Mouse (Mus musculus) CH12.LX (cell line): ENCODE data around the gene Sult6b2. TPM values are rescaled to one million over a fixed set of nuclear protein-coding genes. Genes with fewer than 3 reads are reported as not detected.

ENCODE experiments used
- DNase-seq: peaks from one replicate; pipeline ENCODE4 v3.0.0-alpha.2; 2013; ENCODE audit errors: extremely low read depth
- H3K27ac ChIP-seq: 2 replicates; pipeline ENCODE4 v1.5.1; 2012; ENCODE audit warnings: low read depth, mild to moderate bottlenecking, control low read depth, moderate library complexity; ENCODE audit not compliant: insufficient read depth
- H3K27me3 ChIP-seq: replicated peaks from 2 replicates; pipeline ENCODE3; 2012; ENCODE audit warnings: inconsistent platforms
- H3K36me3 ChIP-seq, 2 experiments: replicated peaks in 1 of 2; 2 replicates each; pipeline versions ENCODE3 to v1.6.1; 2012; ENCODE audit warnings: inconsistent platforms in 1 of 2, low read length in 1 of 2, mild to moderate bottlenecking in 1 of 2, mixed read lengths in 1 of 2, moderate library complexity in 1 of 2; ENCODE audit not compliant: control insufficient read depth in 1 of 2, insufficient read depth in 1 of 2
- H3K4me1 ChIP-seq, 2 experiments: 2 replicates each; pipeline ENCODE4 v1.6.1; 2012; ENCODE audit warnings: inconsistent platforms in 1 of 2, moderate library complexity in 1 of 2; ENCODE audit not compliant: insufficient read depth in 2 of 2, control insufficient read depth in 1 of 2
- H3K4me2 ChIP-seq: 2 replicates; pipeline ENCODE4 v1.6.1; 2012; ENCODE audit warnings: low read depth, mild to moderate bottlenecking, control low read depth; ENCODE audit not compliant: poor library complexity, insufficient read depth, severe bottlenecking
- H3K4me3 ChIP-seq, 3 experiments: fragments of 150-350 bp in 1 of 3; sonication (generic) in 1 of 3; replicated peaks in 1 of 3; 2 replicates each; pipeline versions ENCODE3 to v1.5.1; 2011 to 2012; ENCODE audit warnings: low read depth in 2 of 3, low read length in 2 of 3, mild to moderate bottlenecking in 2 of 3, moderate library complexity in 2 of 3, control low read depth in 1 of 3, improper control_type of control experiment in 1 of 3, inconsistent platforms in 1 of 3, mixed read lengths in 1 of 3; ENCODE audit not compliant: poor library complexity in 1 of 3
- H3K79me2 ChIP-seq: replicated peaks from 2 replicates; pipeline ENCODE4 v1.6.1; 2012; ENCODE audit warnings: mild to moderate bottlenecking, moderate library complexity; ENCODE audit not compliant: control insufficient read depth, poor library complexity, insufficient read depth, severe bottlenecking; ENCODE audit errors: extremely low read depth
- H3K9ac ChIP-seq: 2 replicates; pipeline ENCODE4 v1.6.1; 2012; ENCODE audit warnings: low read depth, mild to moderate bottlenecking, control low read depth, moderate library complexity; ENCODE audit not compliant: insufficient read depth
- H3K9me3 ChIP-seq: replicated peaks from 2 replicates; pipeline ENCODE3; 2012; ENCODE audit warnings: low read length, inconsistent platforms, mixed read lengths
- BHLHE40 ChIP-seq: IDR thresholded peaks from 2 replicates; pipeline ENCODE4 v1.6.1; 2011; ENCODE audit warnings: mild to moderate bottlenecking, low read depth, low read length, improper control_type of control experiment
- CHD1 ChIP-seq: IDR thresholded peaks from 2 replicates; pipeline ENCODE4 v1.6.1; 2012; ENCODE audit warnings: low read depth, low read length, improper control_type of control experiment, inconsistent platforms
- CHD2 ChIP-seq: IDR thresholded peaks from 2 replicates; pipeline ENCODE4 v1.6.1; 2011; ENCODE audit warnings: low read length, improper control_type of control experiment
- CTCF ChIP-seq, 2 experiments: IDR thresholded peaks in 1 of 2; conservative IDR thresholded peaks in 1 of 2; 2 replicates each; pipeline ENCODE4 v1.5.1; 2011 to 2012; ENCODE audit warnings: low read depth in 2 of 2, low read length in 2 of 2, improper control_type of control experiment in 1 of 2, inconsistent platforms in 1 of 2, mild to moderate bottlenecking in 1 of 2, moderate library complexity in 1 of 2
- E2F4 ChIP-seq: IDR thresholded peaks from 2 replicates; pipeline ENCODE4 v1.6.1; 2011; ENCODE audit warnings: low read depth, low read length, improper control_type of control experiment; ENCODE audit not compliant: insufficient replicate concordance
- ELF1 ChIP-seq: IDR thresholded peaks from 2 replicates; pipeline ENCODE4 v1.6.1; 2014; ENCODE audit warnings: low read depth, mild to moderate bottlenecking, inconsistent platforms, low read length, improper control_type of control experiment
- EP300 ChIP-seq: IDR thresholded peaks from 2 replicates; pipeline ENCODE4 v1.6.1; 2011; ENCODE audit warnings: low read length, improper control_type of control experiment
- HCFC1 ChIP-seq: IDR thresholded peaks from 2 replicates; pipeline ENCODE4 v1.6.1; 2012; ENCODE audit warnings: low read depth, mild to moderate bottlenecking, inconsistent platforms, low read length, improper control_type of control experiment
- JUN ChIP-seq: IDR thresholded peaks from 2 replicates; pipeline ENCODE4 v1.6.1; 2011; ENCODE audit warnings: low read depth, mild to moderate bottlenecking, low read length, improper control_type of control experiment, moderate library complexity; ENCODE audit not compliant: insufficient read depth
- JUND ChIP-seq: conservative IDR thresholded peaks from 2 replicates; pipeline ENCODE4 v1.6.1; 2011; ENCODE audit warnings: low read depth, low read length, improper control_type of control experiment
- MAFK ChIP-seq: IDR thresholded peaks from 2 replicates; pipeline ENCODE4 v1.6.1; 2011; ENCODE audit warnings: low read length, improper control_type of control experiment; ENCODE audit not compliant: insufficient replicate concordance
- MEF2A ChIP-seq: IDR thresholded peaks from 2 replicates; pipeline ENCODE4 v1.6.1; 2014; ENCODE audit warnings: low read depth, mild to moderate bottlenecking, inconsistent platforms, low read length, improper control_type of control experiment, borderline replicate concordance
- MXI1 ChIP-seq: IDR thresholded peaks from 2 replicates; pipeline ENCODE4 v1.6.1; 2011; ENCODE audit warnings: mild to moderate bottlenecking, low read depth, low read length, improper control_type of control experiment
- MYC ChIP-seq: IDR thresholded peaks from 2 replicates; pipeline ENCODE4 v1.6.1; 2011; ENCODE audit warnings: low read depth, mild to moderate bottlenecking, improper control_type of control experiment, low read length
- NELFE ChIP-seq: IDR thresholded peaks from 2 replicates; pipeline ENCODE4 v1.6.1; 2011; ENCODE audit warnings: low read depth, low read length, improper control_type of control experiment
- NRF1 ChIP-seq: IDR thresholded peaks from 2 replicates; pipeline ENCODE4 v1.6.1; 2014; ENCODE audit warnings: low read depth, mild to moderate bottlenecking, inconsistent platforms, low read length, improper control_type of control experiment, moderate library complexity
- POLR2AphosphoS2 ChIP-seq: IDR thresholded peaks from 2 replicates; pipeline ENCODE4 v1.6.1; 2011; ENCODE audit warnings: low read depth, low read length, improper control_type of control experiment
- RCOR1 ChIP-seq: conservative IDR thresholded peaks from 2 replicates; pipeline ENCODE4 v1.6.1; 2012; ENCODE audit warnings: low read depth, mild to moderate bottlenecking, inconsistent platforms, low read length, improper control_type of control experiment
- SIN3A ChIP-seq: IDR thresholded peaks from 2 replicates; pipeline ENCODE4 v1.6.1; 2012; ENCODE audit warnings: low read length, improper control_type of control experiment, inconsistent platforms
- SMC3 ChIP-seq: IDR thresholded peaks from 2 replicates; pipeline ENCODE4 v1.6.1; 2011; ENCODE audit warnings: low read depth, low read length, improper control_type of control experiment
- TBP ChIP-seq: conservative IDR thresholded peaks from 2 replicates; pipeline ENCODE4 v1.6.1; 2011; ENCODE audit warnings: low read depth, low read length, improper control_type of control experiment
- TCF12 ChIP-seq: IDR thresholded peaks from 2 replicates; pipeline ENCODE4 v1.6.1; 2014; ENCODE audit warnings: low read depth, mild to moderate bottlenecking, inconsistent platforms, low read length, improper control_type of control experiment
- UBTF ChIP-seq: IDR thresholded peaks from 2 replicates; pipeline ENCODE4 v1.6.1; 2012; ENCODE audit warnings: low read depth, mild to moderate bottlenecking, inconsistent platforms, low read length, improper control_type of control experiment, moderate library complexity
- USF1 ChIP-seq: IDR thresholded peaks from 2 replicates; pipeline ENCODE4 v1.6.1; 2014; ENCODE audit warnings: low read depth, mild to moderate bottlenecking, inconsistent platforms, low read length, improper control_type of control experiment
- USF2 ChIP-seq: conservative IDR thresholded peaks from 2 replicates; pipeline ENCODE4 v1.6.1; 2011; ENCODE audit warnings: low read depth, low read length, improper control_type of control experiment
- ZKSCAN1 ChIP-seq: IDR thresholded peaks from 2 replicates; pipeline ENCODE4 v1.6.1; 2012; ENCODE audit warnings: low read depth, inconsistent platforms, low read length, improper control_type of control experiment, borderline replicate concordance
- ZMIZ1 ChIP-seq: IDR thresholded peaks from 2 replicates; pipeline ENCODE4 v1.6.1; 2012; ENCODE audit warnings: low read depth, mild to moderate bottlenecking, inconsistent platforms, low read length, improper control_type of control experiment
- ZNF384 ChIP-seq: IDR thresholded peaks from 2 replicates; pipeline ENCODE4 v1.6.1; 2012; ENCODE audit warnings: low read depth, low read length, improper control_type of control experiment, inconsistent platforms
- dilution Hi-C: fragments of 300-500 bp; cut with MboI; formaldehyde crosslinking; loops from 2 replicates; pipeline ENCODE4 v1.14.3; 2020; ENCODE audit warnings: low sequenced_read_pairs; ENCODE audit not compliant: extremely low pct_unique_long_range_greater_than_20kb, extremely low pct_ligation_motif_present
- in situ Hi-C: fragments of 300-500 bp; cut with MboI; formaldehyde crosslinking; loops from 3 replicates; pipeline ENCODE4 v1.14.3; 2019; ENCODE audit warnings: low sequenced_read_pairs, low pct_ligation_motif_present, low pct_unique_long_range_greater_than_20kb, mixed read lengths
- polyA plus RNA-seq: library from polyadenylated mRNA; unstranded; fragments of >175 nt; gene quantifications from 2 replicates; pipeline ENCODE4 v1.2.1, GENCODE M21; 2012; ENCODE audit warnings: low read depth; ENCODE audit not compliant: insufficient read length
- total RNA-seq, 2 experiments: library from RNA; depleted of rRNA; stranded (reverse); fragments of 300-350 nt in 1 of 2; fragments of >200 nt in 1 of 2; gene quantifications; 2 replicates each; pipeline ENCODE4 v1.2.3; 2012 to 2014

The Sult6b2 gene
- total and polyA plus RNA-seq, 3 experiments, result 0.25 to 1.1 (median 0.54) TPM

DNA sequence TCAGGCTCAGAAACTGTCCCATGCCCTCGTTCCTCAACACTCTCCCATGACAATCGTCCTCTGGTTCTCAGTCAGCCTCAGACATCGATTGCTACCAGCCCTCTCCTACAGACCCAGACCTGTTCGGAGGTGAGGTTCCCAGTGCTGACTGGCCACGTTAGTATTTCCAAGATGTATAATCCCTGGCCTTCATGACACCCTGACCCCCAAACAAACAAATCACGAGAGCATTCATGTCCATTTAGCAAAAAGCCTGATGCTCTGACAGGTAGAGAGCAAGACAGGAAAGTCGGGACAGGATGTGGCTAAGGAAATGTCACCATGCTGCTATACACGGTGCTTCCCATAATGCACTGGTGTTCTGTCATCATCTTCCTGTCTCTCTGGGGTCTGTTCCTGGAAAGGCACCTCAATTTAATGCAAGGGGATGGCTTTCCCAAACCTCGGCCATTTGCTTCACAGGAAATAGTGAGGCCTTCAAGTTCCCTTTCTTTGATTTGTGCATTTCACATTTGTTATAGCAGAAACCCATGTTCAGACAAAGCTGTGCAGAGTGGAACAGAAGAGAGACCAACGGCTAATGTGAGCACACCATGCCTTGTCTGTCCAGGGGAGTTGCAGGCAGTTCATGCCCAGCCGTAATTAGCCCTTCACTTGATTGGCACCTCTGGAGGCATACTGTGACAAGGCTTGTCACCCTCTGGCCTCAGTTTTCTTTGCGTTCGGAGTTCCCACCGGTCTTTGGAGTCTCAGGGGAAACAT lies 24.3 kb downstream of the Sult6b2 start:
- Histone ChIP-seq H3K4me3 (no peak overlapping the region), H3K9ac (no peak overlapping the region), H3K79me2 (no peaks in the 10 kb centered on the region), H3K36me3 (peaks cover 4 to 21% of the 10 kb centered on the region in 2 experiments), H3K9me3 (no peaks in the 10 kb centered on the region), H3K27me3 (no peaks in the 10 kb centered on the region), H3K27ac (no peak overlapping the region), H3K4me2 (no peak overlapping the region), H3K4me1 (peaks cover 3 to 18% of the 10 kb centered on the region in 2 experiments; a peak in 2 of 4 replicates)
- no peak for TF ChIP-seq POLR2AphosphoS2
- no peak for TF ChIP-seq JUND
- no peak for TF ChIP-seq EP300
- no peak for TF ChIP-seq CHD2
- no peak for TF ChIP-seq MAFK
- no peak for TF ChIP-seq ZNF384
- no peak for TF ChIP-seq ELF1
- no peak for TF ChIP-seq NELFE
- no peak for TF ChIP-seq CTCF (conservative IDR thresholded peaks at IDR 0.05 in 1 of 2, IDR thresholded peaks at IDR 0.05 in 1 of 2; ENCODE audit: low read depth in 2 of 2, low read length in 2 of 2)
- no peak for TF ChIP-seq NRF1
- no peak for TF ChIP-seq MEF2A
- TF ChIP-seq JUN, result no peak
- no peak for TF ChIP-seq ZMIZ1
- TF ChIP-seq CHD1, result no peak
- no peak for TF ChIP-seq E2F4
- TF ChIP-seq BHLHE40, result no peak
- TF ChIP-seq ZKSCAN1, result no peak
- TF ChIP-seq USF1, result no peak
- dilution Hi-C loops, result no loop called here
- DNase-seq, result peak; percentile 5
- in situ Hi-C loops, result no loop called here

DNA sequence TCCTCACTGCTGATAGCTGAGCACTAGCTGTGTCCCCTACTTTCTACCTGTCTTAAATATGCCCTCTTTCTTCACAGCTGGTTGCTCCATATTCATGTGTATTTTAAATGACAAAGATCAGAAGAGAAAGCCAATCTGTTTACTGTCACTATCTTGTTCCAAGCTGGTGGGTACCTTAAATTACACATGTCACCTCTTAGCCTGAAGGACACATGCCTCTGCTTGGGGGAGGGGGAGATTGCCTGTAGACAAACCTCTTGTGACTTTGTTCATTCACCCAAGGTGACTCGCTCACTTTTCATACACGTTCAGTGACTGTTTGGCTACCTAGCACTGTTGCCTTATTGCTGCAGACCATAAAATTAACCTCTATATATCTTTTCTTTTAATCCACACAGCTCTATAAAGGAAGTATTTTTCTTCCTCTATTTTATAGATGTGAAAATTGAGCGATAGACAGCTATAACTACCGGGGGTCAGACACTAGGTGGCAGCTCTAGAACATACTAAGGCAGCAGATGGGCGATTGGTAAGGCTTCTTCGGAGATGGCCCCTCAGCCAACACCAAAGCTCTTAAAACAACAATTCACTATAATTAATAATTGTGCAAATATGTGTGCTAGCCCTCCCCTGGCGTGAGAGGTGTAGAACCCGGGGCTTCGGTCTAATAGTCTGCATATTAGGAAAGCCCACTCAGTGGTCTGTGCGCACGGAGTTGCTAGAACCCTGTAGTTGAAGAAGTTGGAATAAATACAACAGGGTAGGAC lies 25.1 kb downstream of the Sult6b2 start:
- H3K9me3 ChIP-seq, result no peaks in the 10 kb centered on the region
- DNase-seq, result peak; percentile 50
- H3K4me2 ChIP-seq, result no peak overlapping the region
- no peak overlapping the region for H3K4me3 ChIP-seq
- H3K27me3 ChIP-seq, result no peaks in the 10 kb centered on the region
- in situ Hi-C loops (no loop called here), dilution Hi-C loops (no loop called here)
- H3K9ac ChIP-seq, result no peak overlapping the region
- H3K4me1 ChIP-seq, result peaks cover 3 to 18% of the 10 kb centered on the region in 2 experiments; a peak in 2 of 4 replicates
- H3K36me3 ChIP-seq, result peaks cover 9 to 29% of the 10 kb centered on the region in 2 experiments
- H3K79me2 ChIP-seq, result no peaks in the 10 kb centered on the region
- no peak overlapping the region for H3K27ac ChIP-seq
- TF ChIP-seq MYC (no peak), JUND (no peak), E2F4 (no peak), SIN3A (no peak), MXI1 (no peak), ZMIZ1 (no peak), JUN (no peak), TCF12 (no peak), CTCF (conservative IDR thresholded peaks at IDR 0.05 in 1 of 2, IDR thresholded peaks at IDR 0.05 in 1 of 2; ENCODE audit: low read depth in 2 of 2, low read length in 2 of 2) (peak in 1 of 2 experiments; percentile 85; a peak in 2 of 4 replicates), HCFC1 (no peak), USF1 (no peak), EP300 (no peak), UBTF (no peak), ELF1 (no peak), RCOR1 (no peak), TBP (no peak), SMC3 (peak; percentile 81), BHLHE40 (no peak), USF2 (no peak), MAFK (no peak), NELFE (no peak)
